In genomic region chr12:3891779-3892239, GRCm38 (mm10) we compare ENCODE assay signal across 8 mouse cellular contexts.
A peak's percentile ranks its signal among the peaks of the same experiment; 100 is the strongest.
DNase-seq lines count a peak whose midpoint lies in the region; ATAC-seq and TF ChIP-seq lines count a peak whose summit lies in the region.

No protein-coding gene starts in this region.

- ATAC-seq in hindbrain, embryonic 14.5 days (ENCODE audit: low FRiP score): peak; percentile 37
- peak; percentile 62 for ATAC-seq in midbrain, embryonic 12.5 days (ENCODE audit: low FRiP score, low read depth)

- no peaks in the 10 kb centered on the region for H3K4me1 ChIP-seq in bone marrow, adult 2 months (ENCODE audit: control insufficient read depth, insufficient read depth, low read length)
- H3K4me1 ChIP-seq in hindbrain, embryonic 14.5 days (replicated peaks; ENCODE audit: control insufficient read depth, insufficient read depth, low read length): peaks cover 67% of the 10 kb centered on the region
- H3K4me1 ChIP-seq in midbrain, embryonic 12.5 days: peaks cover 71% of the 10 kb centered on the region

- no peaks in the 10 kb centered on the region for H3K9me3 ChIP-seq in hindbrain, embryonic 14.5 days (ENCODE audit: control insufficient read depth, low read length)
- H3K9me3 ChIP-seq in midbrain, embryonic 12.5 days: no peaks in the 10 kb centered on the region

- H3K27ac ChIP-seq in layer of hippocampus, adult 2 months: peak overlapping the region; percentile 25; the same call in 1 of the 2 replicates
- no peak overlapping the region for H3K27ac ChIP-seq in bone marrow, adult 2 months (ENCODE audit: control insufficient read depth, insufficient read depth, low read depth, low read length, poor library complexity)
- peak overlapping the region; percentile 88 for H3K27ac ChIP-seq in hindbrain, embryonic 14.5 days
- H3K27ac ChIP-seq in midbrain, embryonic 12.5 days (replicated peaks): peak overlapping the region; percentile 86

- no peak for TF ChIP-seq CTCF in layer of hippocampus, adult 2 months (conservative IDR thresholded peaks at IDR 0.05)
- no peak for TF ChIP-seq CTCF in bone marrow, adult 2 months (IDR thresholded peaks at IDR 0.05; ENCODE audit: control insufficient read depth, insufficient read depth, low read length)

- no peak overlapping the region for H3K4me3 ChIP-seq in layer of hippocampus, adult 2 months
- H3K4me3 ChIP-seq in bone marrow, adult 2 months (replicated peaks; ENCODE audit: control insufficient read depth, low read depth, low read length): peak overlapping the region; percentile 24
- H3K4me3 ChIP-seq in hindbrain, embryonic 14.5 days (replicated peaks; ENCODE audit: low read length): peak overlapping the region; percentile 41
- H3K4me3 ChIP-seq in midbrain, embryonic 12.5 days: peak overlapping the region; percentile 57

- no peak for TF ChIP-seq POLR2A in bone marrow, adult 2 months (IDR thresholded peaks at IDR 0.05; ENCODE audit: borderline replicate concordance, control insufficient read depth, low read depth, low read length)

- no peak for DNase-seq in layer of hippocampus, adult 2 months (ENCODE audit: low spot score in 2 of 2)
- DNase-seq in layer of hippocampus, adult 9-10 months (ENCODE audit: low spot score): no peak
- DNase-seq in hindbrain, embryonic 14.5 days (ENCODE audit: low spot score): no peak
- no peak for DNase-seq in right cerebral cortex, postnatal 14 days
- no peak for DNase-seq in left cerebral cortex, adult 11 months (ENCODE audit: low spot score)
- no peak for DNase-seq in urinary bladder, adult 18-20 months (ENCODE audit: low spot score in 2 of 2)

- H3K9ac ChIP-seq in hindbrain, embryonic 14.5 days: peak overlapping the region; percentile 65
- peak overlapping the region; percentile 76 for H3K9ac ChIP-seq in midbrain, embryonic 12.5 days (replicated peaks)

- WGBS in bone marrow, adult 2 months: 2% methylated on average over 18 of the region's 18 CpGs
- under 1% methylated on average over 17 of the region's 18 CpGs for WGBS in hindbrain, embryonic 14.5 days
- WGBS in midbrain, embryonic 12.5 days: under 1% methylated on average over 15 of the region's 18 CpGs

- peak overlapping the region; percentile 77 for H3K4me2 ChIP-seq in hindbrain, embryonic 14.5 days (replicated peaks)
- peak overlapping the region; percentile 72 for H3K4me2 ChIP-seq in midbrain, embryonic 12.5 days (replicated peaks)

- peaks cover 24% of the 10 kb centered on the region for H3K36me3 ChIP-seq in hindbrain, embryonic 14.5 days (replicated peaks; ENCODE audit: control insufficient read depth, insufficient read depth)
- H3K36me3 ChIP-seq in midbrain, embryonic 12.5 days: peaks cover 26% of the 10 kb centered on the region

- no peaks in the 10 kb centered on the region for H3K27me3 ChIP-seq in hindbrain, embryonic 14.5 days (ENCODE audit: control insufficient read depth, insufficient read depth, low read length)
- H3K27me3 ChIP-seq in midbrain, embryonic 12.5 days: 0 out of 2 replicates have a peak, but pooled peaks cover 8% of the 10 kb centered on the region
